Mouse (Mus musculus): Measurements from ENCODE around the gene Pla2g10. TPM values are rescaled to one million over a fixed set of nuclear protein-coding genes. Genes with fewer than 3 reads are reported as not detected.
"Not testable (repeated sequence)": the region's sequence is repeated elsewhere in the genome, so short reads cannot be mapped to it uniquely, and the experiment has no call there.

The Pla2g10 gene
- total and polyA plus RNA-seq, 3 experiments = 0.16 TPM; not detected in 2

GRCm38 (mm10) chr16:13749981-13750380, 19.2 kb upstream of the Pla2g10 start:
- H3K79me2 ChIP-seq (replicated peaks; ENCODE audit: control insufficient read depth, insufficient read depth, low read length) = no peaks in the 10 kb centered on the region
- TF ChIP-seq CTCF (IDR thresholded peaks at IDR 0.05) (no peak), EP300 (IDR thresholded peaks at IDR 0.05; ENCODE audit: insufficient read depth, low read depth, low read length) (no peak), POLR2A (IDR thresholded peaks at IDR 0.05; ENCODE audit: insufficient read depth, low read depth, low read length) (no peak)

GRCm38 (mm10) chr16:13749306-13749705, 18.5 kb upstream of the Pla2g10 start:
- Histone ChIP-seq H3K27me3 (ENCODE audit: control insufficient read depth, insufficient read depth, low read length) (no peaks in the 10 kb centered on the region), H3K27ac (no peak overlapping the region), H3K79me2 (replicated peaks; ENCODE audit: control insufficient read depth, insufficient read depth, low read length) (no peaks in the 10 kb centered on the region), H3K9ac (ENCODE audit: low read depth, low read length) (no peak overlapping the region), H3K4me3 (no peak overlapping the region), H3K4me1 (ENCODE audit: control insufficient read depth, insufficient read depth, low read length) (no peaks in the 10 kb centered on the region), H3K36me3 (ENCODE audit: control insufficient read depth, insufficient read depth, low read length) (no peaks in the 10 kb centered on the region)
- WGBS = 64% methylated on average over 5 of the region's 5 CpGs
- DNase-seq = no peak
- TF ChIP-seq EP300 (IDR thresholded peaks at IDR 0.05; ENCODE audit: insufficient read depth, low read depth, low read length) (no peak), POLR2A (IDR thresholded peaks at IDR 0.05; ENCODE audit: insufficient read depth, low read depth, low read length) (no peak), CTCF (IDR thresholded peaks at IDR 0.05) (no peak)
- intact Hi-C loops (cut with DNase I) = no loop called here

More at GRCm38 (mm10) chr16:13749981-13750380, 19.2 kb upstream of the Pla2g10 start:
- no peaks in the 10 kb centered on the region for H3K36me3 ChIP-seq (ENCODE audit: control insufficient read depth, insufficient read depth, low read length)
- H3K27ac ChIP-seq = no peak overlapping the region
- intact Hi-C loops (cut with DNase I) = no loop called here
- no peak overlapping the region for H3K9ac ChIP-seq (ENCODE audit: low read depth, low read length)
- H3K4me1 ChIP-seq (ENCODE audit: control insufficient read depth, insufficient read depth, low read length) = no peaks in the 10 kb centered on the region; the same call in 1 of the 2 replicates
- H3K4me3 ChIP-seq = no peak overlapping the region
- H3K27me3 ChIP-seq (ENCODE audit: control insufficient read depth, insufficient read depth, low read length) = no peaks in the 10 kb centered on the region
- DNase-seq = no peak
- WGBS = 50% methylated on average over 3 of the region's 3 CpGs

- DNase-seq; H3K9ac ChIP-seq (ENCODE audit: low read depth, low read length); H3K27ac ChIP-seq; intact Hi-C loops (cut with DNase I); H3K27me3 ChIP-seq (ENCODE audit: control insufficient read depth, insufficient read depth, low read length); H3K79me2 ChIP-seq (replicated peaks; ENCODE audit: control insufficient read depth, insufficient read depth, low read length); H3K4me1 ChIP-seq (ENCODE audit: control insufficient read depth, insufficient read depth, low read length); H3K4me3 ChIP-seq; H3K36me3 ChIP-seq (ENCODE audit: control insufficient read depth, insufficient read depth, low read length): not testable (repeated sequence)
- WGBS = 28% methylated on average over 10 of the region's 10 CpGs
Observed at GRCm38 (mm10) chr16:13748813-13749212, 18.0 kb upstream of the Pla2g10 start.

GRCm38 (mm10) chr16:13748124-13748523, 17.3 kb upstream of the Pla2g10 start:
- H3K4me1 ChIP-seq (ENCODE audit: control insufficient read depth, insufficient read depth, low read length) = no peaks in the 10 kb centered on the region
- DNase-seq = no peak
- WGBS = 60% methylated on average over 3 of the region's 3 CpGs
- no peak overlapping the region for H3K27ac ChIP-seq
- H3K27me3 ChIP-seq (ENCODE audit: control insufficient read depth, insufficient read depth, low read length) = no peaks in the 10 kb centered on the region
- H3K36me3 ChIP-seq (ENCODE audit: control insufficient read depth, insufficient read depth, low read length) = no peaks in the 10 kb centered on the region
- no peak for TF ChIP-seq EP300 (IDR thresholded peaks at IDR 0.05; ENCODE audit: insufficient read depth, low read depth, low read length)
- TF ChIP-seq POLR2A (IDR thresholded peaks at IDR 0.05; ENCODE audit: insufficient read depth, low read depth, low read length) = no peak
- no peak for TF ChIP-seq CTCF (IDR thresholded peaks at IDR 0.05)
- intact Hi-C loops (cut with DNase I) = no loop called here
- H3K4me3 ChIP-seq = no peak overlapping the region
- no peak overlapping the region for H3K9ac ChIP-seq (ENCODE audit: low read depth, low read length)
- no peaks in the 10 kb centered on the region for H3K79me2 ChIP-seq (replicated peaks; ENCODE audit: control insufficient read depth, insufficient read depth, low read length)

GRCm38 (mm10) chr16:13747708-13748107, 16.9 kb upstream of the Pla2g10 start:
- intact Hi-C loops (cut with DNase I) = no loop called here

GRCm38 (mm10) chr16:13740844-13741243, 10.1 kb upstream of the Pla2g10 start:
- Histone ChIP-seq H3K9ac (ENCODE audit: low read depth, low read length) (no peak overlapping the region), H3K4me1 (ENCODE audit: control insufficient read depth, insufficient read depth, low read length) (no peaks in the 10 kb centered on the region), H3K27me3 (ENCODE audit: control insufficient read depth, insufficient read depth, low read length) (no peaks in the 10 kb centered on the region), H3K27ac (no peak overlapping the region), H3K79me2 (replicated peaks; ENCODE audit: control insufficient read depth, insufficient read depth, low read length) (no peaks in the 10 kb centered on the region), H3K4me3 (no peak overlapping the region), H3K36me3 (ENCODE audit: control insufficient read depth, insufficient read depth, low read length) (no peaks in the 10 kb centered on the region)
- WGBS = 83% methylated on average over 2 of the region's 2 CpGs
- no peak for TF ChIP-seq POLR2A (IDR thresholded peaks at IDR 0.05; ENCODE audit: insufficient read depth, low read depth, low read length)
- TF ChIP-seq CTCF (IDR thresholded peaks at IDR 0.05) = no peak
- no peak for TF ChIP-seq EP300 (IDR thresholded peaks at IDR 0.05; ENCODE audit: insufficient read depth, low read depth, low read length)
- intact Hi-C loops (cut with DNase I) = no loop called here
- DNase-seq = no peak

More at GRCm38 (mm10) chr16:13747708-13748107, 16.9 kb upstream of the Pla2g10 start:
- Histone ChIP-seq H3K4me1 (ENCODE audit: control insufficient read depth, insufficient read depth, low read length) (no peaks in the 10 kb centered on the region), H3K36me3 (ENCODE audit: control insufficient read depth, insufficient read depth, low read length) (no peaks in the 10 kb centered on the region), H3K27ac (no peak overlapping the region), H3K27me3 (ENCODE audit: control insufficient read depth, insufficient read depth, low read length) (no peaks in the 10 kb centered on the region), H3K79me2 (replicated peaks; ENCODE audit: control insufficient read depth, insufficient read depth, low read length) (no peaks in the 10 kb centered on the region), H3K9ac (ENCODE audit: low read depth, low read length) (no peak overlapping the region), H3K4me3 (no peak overlapping the region)
- no peak for TF ChIP-seq POLR2A (IDR thresholded peaks at IDR 0.05; ENCODE audit: insufficient read depth, low read depth, low read length)
- TF ChIP-seq EP300 (IDR thresholded peaks at IDR 0.05; ENCODE audit: insufficient read depth, low read depth, low read length) = no peak
- no peak for TF ChIP-seq CTCF (IDR thresholded peaks at IDR 0.05)
- DNase-seq = no peak
- WGBS = 93% methylated on average over 8 of the region's 8 CpGs

GRCm38 (mm10) chr16:13739044-13739443, 8.3 kb upstream of the Pla2g10 start:
- H3K36me3 ChIP-seq (ENCODE audit: control insufficient read depth, insufficient read depth, low read length); H3K27ac ChIP-seq; DNase-seq; H3K79me2 ChIP-seq (replicated peaks; ENCODE audit: control insufficient read depth, insufficient read depth, low read length); H3K9ac ChIP-seq (ENCODE audit: low read depth, low read length); H3K4me3 ChIP-seq; H3K27me3 ChIP-seq (ENCODE audit: control insufficient read depth, insufficient read depth, low read length); H3K4me1 ChIP-seq (ENCODE audit: control insufficient read depth, insufficient read depth, low read length): not testable (repeated sequence)
- WGBS = 51% methylated on average over 4 of the region's 4 CpGs
- intact Hi-C loops (cut with DNase I) = loop anchor here (10.0 kb wide), 1 partner anchor 624 kb away; no protein-coding TSS in a partner anchor
